Mouse (Mus musculus): Measurements from ENCODE around the gene Gm10563. TPM values are rescaled to one million over a fixed set of nuclear protein-coding genes. Genes with fewer than 3 reads are reported as not detected.

Gene Gm10563
- polyA plus RNA-seq, 1 experiment from 2014 or later, result not detected

DNA sequence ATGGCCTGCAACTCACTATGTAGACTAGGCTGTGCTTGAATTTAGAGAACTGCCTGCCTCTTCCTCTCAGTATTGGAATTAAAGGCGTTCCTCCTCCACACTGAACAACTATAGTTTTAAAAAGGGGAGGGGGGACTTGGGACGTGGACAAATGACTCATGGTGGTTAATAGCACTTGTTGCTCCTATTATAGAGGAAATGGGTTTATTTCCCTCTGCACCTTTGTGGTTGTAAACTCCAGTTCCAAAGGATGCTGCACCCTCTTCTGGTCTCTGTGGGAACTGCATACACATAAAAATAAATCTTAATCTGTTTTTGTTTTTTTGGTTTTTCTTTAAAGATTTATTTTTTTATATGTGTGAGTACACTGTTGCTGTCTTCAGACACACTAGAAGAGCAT, 77.0 kb downstream of the Gm10563 start:
- Histone ChIP-seq H3K4me2 (ENCODE audit: low read length) (no peak overlapping the region), H3K27me3 (replicated peaks; ENCODE audit: control insufficient read depth, insufficient read depth, low read length) (no peaks in the 10 kb centered on the region), H3K27ac (ENCODE audit: low read depth, low read length) (no peak overlapping the region), H3K4me3 (ENCODE audit: low read depth, low read length) (no peak overlapping the region), H3K9ac (ENCODE audit: low read length) (no peak overlapping the region), H3K4me1 (ENCODE audit: control insufficient read depth, insufficient read depth, low read length) (peaks cover 13% of the 10 kb centered on the region), H3K36me3 (ENCODE audit: control insufficient read depth, insufficient read depth, low read length) (0 out of 2 replicates have a peak, but pooled peaks cover 7% of the 10 kb centered on the region), H3K9me3 (replicated peaks; ENCODE audit: control insufficient read depth, low read length) (no peaks in the 10 kb centered on the region)
- WGBS, result 38% methylated on average over 2 of the region's 2 CpGs
- ATAC-seq, result no peak
- peak; percentile 63 for DNase-seq (ENCODE audit: low spot score)

DNA sequence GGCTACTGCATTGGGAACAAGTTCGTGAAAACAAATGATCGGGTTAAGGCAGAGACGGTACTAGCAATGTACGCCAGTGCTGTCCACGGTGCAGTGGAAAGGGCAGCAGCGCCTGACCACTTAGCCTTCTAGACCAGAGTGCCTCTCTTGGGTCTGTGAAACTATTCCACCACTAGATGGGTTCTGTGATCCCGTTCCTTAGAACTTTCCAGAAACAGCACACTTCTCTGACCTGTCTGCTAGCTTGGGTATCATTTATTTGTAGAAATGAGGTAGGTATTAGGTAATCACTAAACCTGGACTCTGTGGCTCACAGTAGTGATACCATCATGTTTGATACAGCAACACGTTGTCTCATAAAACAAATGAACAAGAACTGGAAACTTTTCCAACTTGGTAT, 78.7 kb downstream of the Gm10563 start:
- Histone ChIP-seq H3K4me2 (ENCODE audit: low read length) (no peak overlapping the region), H3K9me3 (replicated peaks; ENCODE audit: control insufficient read depth, low read length) (no peaks in the 10 kb centered on the region), H3K9ac (ENCODE audit: low read length) (no peak overlapping the region), H3K4me3 (ENCODE audit: low read depth, low read length) (no peak overlapping the region), H3K27me3 (replicated peaks; ENCODE audit: control insufficient read depth, insufficient read depth, low read length) (no peaks in the 10 kb centered on the region), H3K36me3 (ENCODE audit: control insufficient read depth, insufficient read depth, low read length) (0 out of 2 replicates have a peak, but pooled peaks cover 7% of the 10 kb centered on the region), H3K4me1 (ENCODE audit: control insufficient read depth, insufficient read depth, low read length) (peaks cover 18% of the 10 kb centered on the region), H3K27ac (ENCODE audit: low read depth, low read length) (no peak overlapping the region)
- 90% methylated on average over 8 of the region's 8 CpGs for WGBS
- no peak for DNase-seq (ENCODE audit: low spot score)
- ATAC-seq, result no peak

Other genes with a start within 250 kb of the Gm10563 start
- gene Gabrd, start 247.3 kb downstream of the Gm10563 start, polyA plus RNA-seq (2014; fragmentation: Nextera tagmentation; extraction: Ambion mirVana), result 1.2 and 1.7 TPM in 2 replicates
- 3.9 and 4.5 TPM in 2 replicates for gene Cfap74, start 236.2 kb downstream of the Gm10563 start, polyA plus RNA-seq (2014; fragmentation: Nextera tagmentation; extraction: Ambion mirVana)
- 0.40 TPM in 1 of 2 replicates, not detected in the other for gene Tmem52, start 176.3 kb downstream of the Gm10563 start, polyA plus RNA-seq (2014; fragmentation: Nextera tagmentation; extraction: Ambion mirVana)
- 1,105 and 1,139 TPM in 2 replicates for gene Gnb1, start 154.0 kb downstream of the Gm10563 start, polyA plus RNA-seq (2014; fragmentation: Nextera tagmentation; extraction: Ambion mirVana)
- gene Nadk, start 83.0 kb downstream of the Gm10563 start, polyA plus RNA-seq (2014; fragmentation: Nextera tagmentation; extraction: Ambion mirVana), result 106 and 120 TPM in 2 replicates
- gene Slc35e2, start 44.0 kb downstream of the Gm10563 start, polyA plus RNA-seq (2014; fragmentation: Nextera tagmentation; extraction: Ambion mirVana), result 10.9 and 12.1 TPM in 2 replicates
- 39.9 and 42.8 TPM in 2 replicates for gene Cdk11b, start 20.6 kb downstream of the Gm10563 start, polyA plus RNA-seq (2014; fragmentation: Nextera tagmentation; extraction: Ambion mirVana)
- gene Mmp23, start 8.0 kb upstream of the Gm10563 start, polyA plus RNA-seq (2014; fragmentation: Nextera tagmentation; extraction: Ambion mirVana), result 0.97 and 2.1 TPM in 2 replicates
- 25.2 and 34.5 TPM in 2 replicates for gene Mib2, start 23.8 kb upstream of the Gm10563 start, polyA plus RNA-seq (2014; fragmentation: Nextera tagmentation; extraction: Ambion mirVana)
- gene Fndc10, start 48.9 kb upstream of the Gm10563 start, polyA plus RNA-seq (2014; fragmentation: Nextera tagmentation; extraction: Ambion mirVana), result 3.2 and 3.8 TPM in 2 replicates
- gene Ssu72, start 59.4 kb upstream of the Gm10563 start, polyA plus RNA-seq (2014; fragmentation: Nextera tagmentation; extraction: Ambion mirVana), result 153 and 179 TPM in 2 replicates
- gene Tmem240, start 89.4 kb upstream of the Gm10563 start, polyA plus RNA-seq (2014; fragmentation: Nextera tagmentation; extraction: Ambion mirVana), result 3.4 and 3.5 TPM in 2 replicates
- 62.0 and 70.0 TPM in 2 replicates for gene Atad3a, start 115.7 kb upstream of the Gm10563 start, polyA plus RNA-seq (2014; fragmentation: Nextera tagmentation; extraction: Ambion mirVana)
- 21.8 and 24.6 TPM in 2 replicates for gene Vwa1, start 129.3 kb upstream of the Gm10563 start, polyA plus RNA-seq (2014; fragmentation: Nextera tagmentation; extraction: Ambion mirVana)
- gene Tmem88b, start 140.5 kb upstream of the Gm10563 start, polyA plus RNA-seq (2014; fragmentation: Nextera tagmentation; extraction: Ambion mirVana), result 0.12 and 0.25 TPM in 2 replicates
- not detected in 2 replicates for gene Ankrd65, start 145.0 kb upstream of the Gm10563 start, polyA plus RNA-seq (2014; fragmentation: Nextera tagmentation; extraction: Ambion mirVana)
- 274 and 313 TPM in 2 replicates for gene Mrpl20, start 157.5 kb upstream of the Gm10563 start, polyA plus RNA-seq (2014; fragmentation: Nextera tagmentation; extraction: Ambion mirVana)
- 119 and 144 TPM in 2 replicates for gene Ccnl2, start 167.1 kb upstream of the Gm10563 start, polyA plus RNA-seq (2014; fragmentation: Nextera tagmentation; extraction: Ambion mirVana)
- gene Aurkaip1, start 185.9 kb upstream of the Gm10563 start, polyA plus RNA-seq (2014; fragmentation: Nextera tagmentation; extraction: Ambion mirVana), result 120 and 135 TPM in 2 replicates
- gene Mxra8, start 194.3 kb upstream of the Gm10563 start, polyA plus RNA-seq (2014; fragmentation: Nextera tagmentation; extraction: Ambion mirVana), result 15.6 and 22.1 TPM in 2 replicates
- gene Dvl1, start 202.0 kb upstream of the Gm10563 start, polyA plus RNA-seq (2014; fragmentation: Nextera tagmentation; extraction: Ambion mirVana), result 10.8 and 12.4 TPM in 2 replicates
- 0.46 and 0.61 TPM in 2 replicates for gene Tas1r3, start 218.0 kb upstream of the Gm10563 start, polyA plus RNA-seq (2014; fragmentation: Nextera tagmentation; extraction: Ambion mirVana)
- gene Cptp, start 224.0 kb upstream of the Gm10563 start, polyA plus RNA-seq (2014; fragmentation: Nextera tagmentation; extraction: Ambion mirVana), result 28.3 and 29.5 TPM in 2 replicates
- gene Ints11, start 224.1 kb upstream of the Gm10563 start, polyA plus RNA-seq (2014; fragmentation: Nextera tagmentation; extraction: Ambion mirVana), result 94.6 and 102 TPM in 2 replicates
- gene Pusl1, start 246.4 kb upstream of the Gm10563 start, polyA plus RNA-seq (2014; fragmentation: Nextera tagmentation; extraction: Ambion mirVana), result 46.5 and 52.8 TPM in 2 replicates
- 60.5 and 77.0 TPM in 2 replicates for gene Acap3, start 246.4 kb upstream of the Gm10563 start, polyA plus RNA-seq (2014; fragmentation: Nextera tagmentation; extraction: Ambion mirVana)